Mouse (Mus musculus) right cerebral cortex, postnatal 10 days (tissue): ENCODE measurements at regions not wholly inside any gene's neighbourhood (a gene's known extent, or its start where the extent isn't known, plus 50 kb on each side); places are given as distances from the start of the nearest gene placed in this dataset.

Source experiments
- DNase-seq, 2 experiments: peaks; one replicate each; pipeline ENCODE4 v3.0.0; 2021; ENCODE audit warnings: low spot score in 2 of 2

DNA sequence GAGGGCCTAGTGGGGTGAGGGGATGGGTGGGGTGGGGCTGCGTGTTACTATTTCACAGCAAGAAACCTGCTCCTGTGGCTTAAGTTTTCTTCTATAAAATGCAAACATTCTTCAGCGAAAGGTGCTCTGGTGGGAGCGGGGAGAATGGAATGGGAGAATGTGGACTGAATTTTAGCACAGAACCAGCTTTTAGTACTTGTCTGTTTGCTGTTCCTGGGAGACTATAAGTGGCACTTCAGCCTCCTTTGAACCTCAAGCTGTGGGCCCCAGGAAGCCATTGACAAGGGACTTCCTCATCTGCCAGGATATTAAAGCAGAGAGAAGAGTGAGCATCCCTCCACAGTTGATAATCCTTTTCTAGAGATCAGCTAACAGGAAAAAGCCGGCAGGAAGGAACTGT lies 580.2 kb downstream of the Zfp706 start:
- no peak for DNase-seq

DNA sequence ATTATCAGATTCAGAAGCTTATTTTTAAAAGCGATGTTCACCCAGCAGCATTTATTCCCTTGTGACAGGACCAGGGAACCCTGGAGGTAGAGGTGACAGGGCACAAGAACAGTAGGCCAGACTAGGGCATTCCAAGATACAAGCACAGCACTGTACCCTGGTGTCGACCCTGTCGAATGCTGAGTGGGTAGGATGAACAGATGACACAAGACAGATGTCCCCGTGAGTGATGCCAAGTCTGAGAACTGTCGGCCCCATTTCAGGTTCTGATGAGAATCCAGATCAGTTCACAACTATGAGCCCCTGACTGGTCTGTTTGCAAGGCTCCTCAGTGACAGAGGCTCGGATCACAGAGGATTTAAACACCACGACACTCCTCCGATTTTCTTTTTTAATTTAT lies 581.7 kb downstream of the Zfp706 start:
- no peak for DNase-seq

DNA sequence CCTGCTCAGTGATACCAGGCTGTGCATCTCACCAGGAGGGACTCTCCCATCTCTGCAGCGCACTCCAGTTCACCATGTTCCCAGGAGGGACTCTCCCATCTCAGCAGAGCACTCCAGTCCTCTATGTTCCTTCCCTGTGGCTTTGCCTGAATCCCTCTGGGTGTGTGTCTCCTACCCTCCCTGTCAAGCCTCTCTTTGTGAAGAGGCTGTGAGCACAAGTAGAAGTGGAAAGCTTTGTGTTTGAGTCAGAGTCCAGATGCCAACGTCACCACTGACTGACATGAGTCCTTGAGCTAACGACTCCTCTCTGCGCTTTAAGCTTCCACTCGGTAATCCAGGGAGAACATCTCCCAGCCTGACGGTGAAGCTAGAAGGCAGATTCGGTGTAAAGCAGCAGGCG lies 583.5 kb downstream of the Zfp706 start:
- no peak for DNase-seq

DNA sequence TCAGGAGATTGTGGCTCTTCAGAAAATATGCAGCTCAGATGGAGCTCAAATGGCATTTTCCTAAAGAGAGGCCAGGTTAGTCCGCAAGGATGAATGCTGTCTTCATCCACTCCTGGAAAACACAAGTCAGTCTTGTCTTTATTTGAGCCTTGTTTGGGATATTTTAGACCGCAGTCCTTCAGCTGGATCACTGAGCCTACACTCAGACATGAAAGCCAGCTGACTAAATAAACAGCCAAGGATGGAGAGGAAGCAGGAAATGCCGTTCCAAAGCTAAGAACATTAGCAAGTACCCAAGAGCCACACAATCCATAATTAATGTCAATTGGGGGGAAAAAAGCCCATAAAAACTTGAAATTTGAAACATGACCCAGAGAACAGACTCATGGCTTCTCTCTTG lies 584.8 kb downstream of the Zfp706 start:
- DNase-seq: no peak

DNA sequence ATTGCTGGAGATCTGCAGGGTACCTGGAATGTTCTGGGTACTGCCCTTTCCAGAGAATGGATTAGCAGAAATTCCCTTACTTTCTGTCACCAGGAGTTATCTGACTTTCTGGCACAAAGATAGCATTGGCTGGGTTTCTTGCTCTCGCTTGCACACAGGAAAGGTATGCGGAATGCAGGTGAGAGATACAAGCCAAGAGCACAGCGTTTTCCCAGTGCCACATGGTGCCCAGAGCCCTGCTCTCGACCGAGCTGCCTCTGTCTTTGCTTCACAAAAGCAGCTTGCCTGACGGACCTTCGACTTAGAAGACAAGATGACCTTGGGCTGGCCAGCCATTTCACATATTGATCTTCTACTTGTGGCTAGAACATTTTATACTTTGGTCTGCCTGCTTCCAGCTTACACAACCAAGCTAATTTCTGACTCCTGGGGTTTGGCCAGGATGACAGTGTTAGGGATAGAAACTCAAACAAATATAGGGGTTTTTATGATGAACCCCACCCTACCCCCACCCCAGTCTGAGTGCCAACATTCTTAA lies 587.6 kb downstream of the Zfp706 start:
- DNase-seq: no peak

DNA sequence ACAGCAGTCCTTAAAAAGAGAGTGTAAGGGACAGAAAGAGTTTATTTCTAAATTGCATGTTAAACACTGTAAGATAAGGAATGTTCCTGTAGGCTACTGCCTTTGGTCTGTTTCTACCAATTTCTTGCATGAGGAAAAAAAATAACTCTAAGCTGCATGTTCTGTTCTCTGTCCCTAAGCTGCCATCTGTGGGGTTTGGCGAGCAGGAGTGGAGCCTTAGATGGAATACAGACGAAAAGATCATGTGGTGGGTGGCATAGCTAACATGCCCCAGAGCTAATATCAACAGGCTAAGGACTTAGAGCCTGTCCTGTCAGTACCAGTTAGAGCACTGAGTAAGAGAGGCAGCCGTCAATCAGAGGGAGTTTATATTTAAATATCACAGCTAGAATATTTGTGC lies 590.1 kb downstream of the Zfp706 start:
- DNase-seq: peak; percentile 51 to 64

DNA sequence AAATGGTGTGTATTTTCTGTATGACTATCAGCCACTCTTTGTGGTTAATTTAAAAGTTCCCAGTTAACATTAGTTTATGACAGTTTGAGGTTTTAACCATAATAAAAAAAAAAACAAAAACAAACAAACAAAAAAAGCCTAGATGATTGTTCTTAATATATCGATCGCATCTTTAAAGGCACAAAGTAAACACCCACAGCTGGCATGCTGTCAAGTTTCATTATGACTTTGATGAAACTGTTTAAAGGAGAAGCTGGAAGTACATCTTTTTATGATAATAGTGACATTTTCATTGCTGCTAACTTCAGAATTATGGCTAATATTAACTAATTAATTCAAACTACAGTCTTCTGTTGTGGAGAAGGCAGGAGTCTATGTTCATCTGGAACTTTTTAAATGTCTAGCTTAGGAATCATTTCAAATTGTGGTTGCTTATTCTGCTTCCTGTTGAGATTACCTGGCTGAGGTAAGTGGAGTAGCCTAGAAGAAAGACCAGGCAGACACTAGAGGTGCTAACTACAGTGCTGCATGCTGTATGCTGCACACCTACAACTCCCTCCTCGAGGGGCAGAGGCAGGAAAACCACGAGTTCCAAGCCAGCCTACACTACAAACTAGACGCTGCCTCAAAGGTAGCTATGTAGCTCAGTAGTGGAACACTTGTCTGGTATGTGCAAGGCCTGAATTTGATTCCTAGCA lies 591.9 kb downstream of the Zfp706 start:
- DNase-seq: no peak

DNA sequence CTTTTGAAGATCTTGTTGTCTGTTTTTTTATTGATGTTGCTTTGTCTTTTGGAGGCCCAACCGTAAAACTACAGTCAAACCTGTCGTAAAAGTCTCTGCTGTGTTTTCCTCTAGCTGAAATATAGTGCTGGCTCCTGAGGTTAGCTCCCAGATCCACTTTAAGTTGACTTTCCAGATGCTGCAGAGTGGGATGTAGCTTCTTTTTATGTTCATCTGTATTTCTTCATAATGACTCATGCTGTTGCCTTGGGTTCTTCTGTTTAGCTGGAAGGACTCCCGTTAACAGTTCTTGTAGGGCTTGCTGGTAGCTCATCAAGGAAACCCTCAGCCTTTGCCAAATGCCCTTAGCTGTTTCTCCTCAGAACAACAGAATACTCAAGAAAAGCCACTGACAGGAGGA lies 595.6 kb downstream of the Zfp706 start:
- no peak for DNase-seq

DNA sequence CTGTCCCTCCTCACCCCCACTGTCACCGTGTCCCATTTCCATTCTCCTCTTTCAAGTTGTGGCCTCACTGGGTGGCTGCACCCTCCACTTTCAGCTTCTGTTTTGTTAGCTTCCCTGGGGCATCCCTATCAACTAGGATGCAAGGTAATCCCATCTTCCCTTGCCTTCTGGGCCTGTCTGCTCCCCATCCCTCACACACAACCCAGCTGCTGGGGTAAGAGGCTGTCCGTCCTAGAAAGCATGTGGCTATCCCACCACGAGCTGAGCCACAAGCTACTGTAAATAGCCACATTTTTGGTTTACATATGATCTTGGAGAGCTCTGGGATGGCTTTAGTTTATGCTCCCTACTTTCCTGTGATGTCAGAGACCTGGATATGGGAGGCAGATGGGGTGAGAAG lies 602.1 kb downstream of the Zfp706 start:
- no peak for DNase-seq

DNA sequence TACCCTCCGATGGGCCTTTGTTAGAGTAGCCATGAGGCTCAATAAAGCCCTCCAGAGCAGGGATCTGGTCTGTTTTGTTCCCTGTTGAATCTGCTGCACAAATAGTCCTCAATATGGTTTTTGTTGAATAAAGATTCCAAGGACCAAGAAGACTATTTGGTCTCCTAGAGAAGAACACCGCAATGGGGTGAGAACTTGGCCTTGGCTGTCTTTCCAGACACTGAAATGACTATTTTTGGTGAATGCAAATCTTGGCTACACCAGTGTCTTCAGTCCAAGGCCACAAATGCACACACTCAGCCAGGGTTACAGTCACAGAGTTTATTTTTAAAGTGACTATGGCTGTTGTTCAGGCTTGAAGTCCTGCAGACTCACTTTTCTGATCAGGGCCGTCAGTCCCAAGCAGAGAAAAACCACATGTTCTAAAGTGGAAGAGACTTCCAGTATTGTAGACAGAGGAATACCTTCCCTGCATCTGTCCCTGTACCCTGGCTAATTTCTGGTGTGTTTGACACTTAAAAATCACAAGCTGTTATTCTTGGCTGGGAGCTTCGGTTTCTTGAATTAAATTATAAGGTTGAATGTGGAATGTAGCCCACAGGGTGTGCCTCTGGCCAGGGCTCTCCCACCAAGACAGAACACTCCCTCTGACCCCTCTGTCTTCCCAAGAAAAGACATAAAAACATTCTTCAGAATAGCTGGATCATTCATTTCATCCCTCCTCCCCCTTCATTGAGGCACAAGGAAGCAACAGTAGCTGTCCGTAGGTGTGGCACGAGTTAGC lies 604.0 kb downstream of the Zfp706 start:
- no peak for DNase-seq

DNA sequence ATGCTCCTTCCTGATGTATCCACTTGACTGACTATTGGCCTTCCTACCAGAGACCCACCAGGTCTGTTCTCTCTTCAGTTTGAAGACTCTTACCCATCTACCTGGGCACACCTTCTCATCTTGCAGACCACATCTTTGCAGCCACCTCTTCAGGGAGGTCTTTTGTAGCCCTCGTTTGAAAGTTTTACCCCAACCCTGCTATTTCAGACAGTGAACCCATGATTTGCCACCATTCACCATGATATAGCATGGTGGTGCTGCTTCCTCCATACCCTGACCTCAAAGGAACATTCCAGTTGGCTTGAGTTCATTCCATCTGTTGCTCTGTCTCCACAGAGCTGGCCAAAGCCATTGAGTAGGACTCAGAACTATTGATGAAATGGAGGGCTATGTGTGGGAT lies 605.5 kb downstream of the Zfp706 start:
- no peak for DNase-seq

DNA sequence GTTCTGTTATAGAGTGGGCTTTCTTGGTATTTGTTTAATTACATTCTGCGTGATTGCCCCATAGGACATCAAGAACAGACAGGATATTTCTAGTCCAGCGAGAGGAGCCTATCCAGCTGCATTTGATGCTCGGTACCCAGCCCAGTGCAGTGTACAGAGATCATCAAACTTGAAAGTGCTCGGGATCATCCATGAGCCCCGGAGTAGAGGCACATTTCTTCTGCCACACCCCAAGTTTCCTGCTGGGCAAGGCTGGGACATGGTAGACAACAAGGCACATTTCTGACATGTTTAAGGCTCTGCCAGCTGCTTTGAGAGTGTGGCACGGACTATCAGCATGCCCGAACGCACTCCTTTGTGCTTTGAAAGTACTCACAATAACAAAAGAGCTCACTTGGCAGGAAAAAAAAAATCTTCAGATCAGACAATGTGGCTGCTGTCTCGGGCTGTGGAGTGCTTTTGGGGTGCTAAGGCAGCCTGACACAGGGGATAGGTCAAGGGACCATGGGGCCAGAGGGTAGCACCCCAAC lies 607.2 kb downstream of the Zfp706 start:
- no peak for DNase-seq

DNA sequence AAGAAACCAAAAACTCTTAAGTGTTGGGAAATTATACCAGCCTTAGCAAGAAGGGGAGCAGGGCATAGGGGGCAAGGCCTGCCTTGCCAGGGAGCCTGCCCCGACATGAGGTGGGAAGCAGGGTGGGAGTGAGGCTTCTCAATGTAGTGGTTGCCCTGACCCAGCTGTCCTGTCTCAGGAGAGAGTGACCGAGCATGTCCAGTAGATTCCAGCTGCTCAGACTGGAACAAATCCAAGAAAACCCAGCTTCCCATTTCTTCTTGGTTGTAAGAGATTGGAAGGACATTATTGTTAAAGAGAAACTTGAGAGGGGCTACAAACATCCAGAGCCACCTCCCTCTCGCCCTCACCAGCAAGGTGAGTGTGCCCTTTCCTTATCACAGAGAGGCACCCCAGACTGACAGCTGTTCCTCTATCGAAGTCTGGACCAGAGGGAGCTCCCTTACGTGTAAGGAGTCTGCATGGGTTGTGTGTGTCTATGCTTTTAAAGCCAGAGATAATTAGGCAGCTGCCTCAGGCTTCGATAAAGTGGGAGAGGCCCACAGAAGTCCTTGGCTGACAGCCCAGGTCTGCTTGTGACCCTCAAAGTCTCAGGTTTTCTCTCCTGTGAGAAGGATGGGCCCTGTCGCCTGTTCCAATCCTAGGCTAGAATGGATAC lies 608.1 kb downstream of the Zfp706 start:
- peak in 1 of 2 experiments; percentile 31 for DNase-seq

DNA sequence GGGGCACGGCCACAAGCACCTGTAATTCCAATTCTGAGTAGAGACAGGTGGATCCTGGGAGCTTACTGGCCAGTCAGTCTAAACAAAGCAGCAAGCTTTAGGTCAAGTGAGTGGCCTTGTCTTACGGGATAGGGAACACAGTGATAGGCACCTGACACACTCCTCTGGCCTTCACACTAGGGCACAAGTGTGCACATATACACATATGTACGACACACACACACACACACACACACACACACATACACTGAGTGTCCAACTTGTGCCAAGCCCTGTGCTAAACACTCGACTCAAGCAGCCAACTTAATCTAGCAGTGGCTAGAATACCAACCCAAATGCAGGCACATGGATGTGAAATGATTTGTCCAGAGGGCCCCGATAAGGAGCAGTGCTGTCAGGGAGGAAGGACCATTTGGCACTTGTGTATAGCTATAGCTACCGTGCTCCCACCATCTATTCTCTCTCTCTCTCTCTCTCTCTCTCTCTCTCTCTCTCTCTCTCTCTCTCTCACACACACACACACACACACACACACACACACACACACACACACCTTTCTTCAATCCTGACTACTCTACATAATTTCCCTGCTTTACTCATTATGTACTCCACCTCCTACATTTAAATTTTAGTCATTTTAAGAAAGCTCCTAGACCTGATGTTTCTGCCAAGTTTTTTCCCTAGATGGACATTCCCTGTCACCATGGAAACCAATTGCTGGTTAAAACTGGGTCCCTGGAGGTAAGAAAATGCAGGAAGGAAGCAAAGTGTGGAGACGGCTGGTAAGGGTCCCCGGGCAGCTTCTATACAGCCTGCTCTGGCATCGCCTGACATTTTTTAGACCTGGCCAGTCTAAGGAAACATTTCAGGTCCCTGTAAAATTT lies 609.2 kb downstream of the Zfp706 start:
- DNase-seq: peak; percentile 30 to 60

DNA sequence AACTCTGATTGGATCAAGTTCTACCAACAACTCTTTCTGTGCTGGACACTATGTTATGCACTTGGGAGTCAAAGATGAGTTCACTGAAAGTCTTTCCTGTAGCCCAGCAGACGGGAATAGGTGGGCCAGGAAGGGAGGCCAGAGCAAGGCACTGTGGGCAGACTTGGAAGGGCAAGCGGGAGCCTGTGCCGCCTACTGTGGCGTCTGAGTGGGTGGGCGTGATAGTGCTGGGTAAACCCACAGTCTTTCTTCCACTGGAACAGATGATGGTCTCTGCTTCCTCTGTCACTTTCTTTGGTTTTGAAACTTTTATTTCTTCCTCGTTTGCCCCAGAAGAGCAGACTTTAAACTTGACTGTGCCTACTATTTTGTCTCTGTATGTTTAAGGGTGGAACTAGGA lies 610.8 kb downstream of the Zfp706 start:
- DNase-seq: no peak

DNA sequence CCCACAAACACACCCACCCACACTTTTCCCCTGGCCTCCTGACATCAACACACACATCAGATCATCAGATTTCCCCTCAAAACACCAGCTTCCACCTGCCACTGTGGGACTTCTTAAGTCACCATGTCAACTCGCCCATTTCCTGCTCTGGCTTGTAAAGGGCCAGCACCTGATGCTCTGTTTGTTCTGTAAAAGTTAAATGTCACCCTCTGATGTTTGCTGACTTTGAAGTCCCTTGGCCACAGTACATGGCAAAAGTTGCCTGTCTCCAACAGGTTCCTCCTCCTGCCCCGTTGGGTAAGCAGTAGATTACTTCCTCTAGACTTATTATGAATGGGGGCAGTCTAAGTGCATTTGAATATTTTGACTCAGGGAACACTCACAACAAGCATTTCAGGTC lies 611.3 kb downstream of the Zfp706 start:
- DNase-seq: no peak

DNA sequence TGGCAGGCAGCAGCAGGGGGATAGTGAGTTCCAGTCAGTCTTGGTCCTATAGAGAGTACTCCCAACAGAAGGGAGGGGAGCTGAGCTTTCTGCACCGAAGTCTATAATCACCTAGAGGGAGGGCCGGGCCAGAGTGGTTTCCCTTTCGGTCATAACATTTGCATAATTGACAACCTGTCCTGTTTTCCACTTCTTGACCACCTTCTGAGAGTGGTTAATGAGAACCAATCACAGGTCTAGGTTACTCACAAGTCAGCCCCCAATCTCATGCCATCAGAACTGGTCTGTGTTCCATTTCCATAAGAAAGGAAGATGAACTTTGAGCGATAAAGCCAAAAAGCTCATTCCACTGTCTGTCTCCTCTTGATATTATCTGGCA lies 611.9 kb downstream of the Zfp706 start:
- DNase-seq: no peak

DNA sequence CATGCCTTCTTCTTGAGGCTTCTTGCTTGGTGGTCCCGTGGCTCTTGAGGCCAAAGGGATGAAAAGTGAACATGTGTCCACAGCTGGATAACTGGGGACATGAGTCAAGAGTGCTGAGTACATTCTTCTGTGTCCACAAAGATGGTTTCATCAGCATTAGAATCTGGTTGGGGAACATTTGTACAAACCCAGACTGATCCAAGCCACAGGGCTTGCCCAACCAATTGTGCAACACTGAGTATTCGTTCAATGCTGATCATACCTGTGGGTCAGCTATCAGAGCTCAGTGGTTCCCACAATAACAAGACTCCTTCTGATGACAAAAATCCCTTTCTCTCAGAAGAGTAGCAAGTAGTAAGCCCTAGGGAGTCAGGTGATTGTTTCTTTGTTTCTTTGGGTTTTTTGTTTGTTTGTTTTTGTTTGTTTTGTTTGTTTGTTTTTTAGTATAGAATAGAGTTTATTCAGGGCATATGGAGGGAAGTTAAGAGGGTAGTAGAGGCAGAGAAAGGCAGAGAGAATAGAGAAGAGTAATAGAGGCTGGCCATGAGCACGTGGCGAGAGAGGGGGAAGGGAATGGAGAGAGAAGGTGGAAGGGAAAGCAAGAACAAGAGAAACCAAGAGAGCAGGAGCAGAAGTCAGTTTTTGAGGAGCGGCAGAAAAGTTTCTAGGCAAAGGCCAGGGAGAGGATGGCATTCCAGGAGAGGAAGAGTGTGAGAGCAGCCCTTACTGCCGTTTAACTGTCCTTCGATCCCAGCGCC lies 612.5 kb downstream of the Zfp706 start:
- DNase-seq: no peak

DNA sequence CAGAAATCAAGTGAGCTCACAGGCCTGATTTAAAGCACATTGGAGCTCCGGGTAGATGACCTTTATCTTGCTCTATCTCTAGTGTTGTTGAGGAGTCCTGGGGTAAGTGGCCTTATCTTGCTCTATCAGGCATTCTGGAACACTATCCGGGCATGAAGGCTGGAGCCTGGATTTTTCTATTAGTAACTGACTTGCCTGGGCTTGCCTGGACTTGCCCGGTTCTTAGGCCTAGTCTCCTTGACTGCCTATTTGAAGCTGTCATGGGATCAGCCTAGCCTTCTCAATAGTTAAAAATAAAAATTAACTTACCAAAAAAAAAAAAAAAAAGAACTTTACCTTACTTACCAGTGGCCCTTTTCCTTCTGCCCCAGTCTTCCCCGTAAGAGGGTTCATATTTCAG lies 617.8 kb downstream of the Zfp706 start:
- no peak for DNase-seq

DNA sequence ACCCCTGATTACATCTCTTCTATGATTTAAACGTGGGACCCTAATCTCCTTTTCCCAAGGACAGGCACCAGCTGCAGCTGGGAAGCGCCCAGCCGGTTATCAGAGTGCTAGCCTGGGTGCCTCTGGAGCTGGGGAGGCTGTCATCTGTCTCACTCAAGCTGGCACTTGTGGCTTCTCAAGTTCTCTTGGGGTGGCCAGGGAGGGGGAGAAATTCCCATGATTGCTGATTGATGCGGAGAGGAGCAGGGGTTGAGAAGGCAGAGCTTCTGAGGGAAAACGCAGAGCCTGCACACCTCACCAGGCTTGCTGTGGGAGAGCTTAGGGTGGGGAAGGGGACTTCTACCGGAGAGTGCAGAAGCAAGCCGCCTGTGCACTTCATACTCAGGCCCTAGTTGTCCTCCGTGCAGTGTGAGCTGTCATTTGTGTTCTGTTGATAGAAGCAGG lies 626.3 kb downstream of the Zfp706 start:
- DNase-seq: no peak
